Mouse (Mus musculus): ENCODE measurements around the gene Hist1h2bc. TPM values are rescaled to one million over a fixed set of nuclear protein-coding genes. Genes with fewer than 3 reads are reported as not detected.
"Not testable (repeated sequence)": the region's sequence is repeated elsewhere in the genome, so short reads cannot be mapped to it uniquely, and the experiment has no call there.

Gene Hist1h2bc
- 10 to 100 TPM; 87.0 to 92.4 TPM for total RNA-seq (2021)
- long read RNA-seq, experiment 1, transcript Hist1h2bc-201 (2 exons, 1,156 nt) = major isoform, 55 of 57 reads
- long read RNA-seq, experiment 1, partial matches to known transcripts = 0 of 57 reads
- long read RNA-seq, experiment 1, other reads (novel, unspliced or antisense) = 2 of 57 reads
- long read RNA-seq, experiment 2, transcript Hist1h2bc-201 (2 exons, 1,156 nt) = major isoform, 68 of 71 reads
- long read RNA-seq, experiment 2, partial matches to known transcripts = 0 of 71 reads
- long read RNA-seq, experiment 2, other reads (novel, unspliced or antisense) = 3 of 71 reads

GRCm38 (mm10) chr13:23683755-23684281 is at the start of gene Hist1h2bc, which contains the start of gene Hist1h2ac:
Gene Hist1h2bc (plus strand): TSS chr13:23684199.
Gene Hist1h2ac (minus strand): TSS chr13:23683948.
- peak; percentile 54 for DNase-seq

GRCm38 (mm10) chr13:23659636-23660366 is 24.2 kb upstream of the Hist1h2bc start:
- no peak for DNase-seq

- no peak for DNase-seq
Observed at GRCm38 (mm10) chr13:23662536-23662935, 21.5 kb upstream of the Hist1h2bc start.

GRCm38 (mm10) chr13:23681990-23682582 is 1.9 kb upstream of the Hist1h2bc start:
- DNase-seq = no peak

GRCm38 (mm10) chr13:23682623-23682946 is 1.4 kb upstream of the Hist1h2bc start:
- DNase-seq = no peak

GRCm38 (mm10) chr13:23682947-23683754 is 848 bp upstream of the Hist1h2bc start:
- not testable (repeated sequence) for DNase-seq

GRCm38 (mm10) chr13:23684295-23684945 is 421 bp downstream of the Hist1h2bc start:
- DNase-seq = not testable (repeated sequence)

- no peak for DNase-seq
Observed at GRCm38 (mm10) chr13:23685121-23685861, 1.3 kb downstream of the Hist1h2bc start.

GRCm38 (mm10) chr13:23685966-23686365 is 2.0 kb downstream of the Hist1h2bc start:
- DNase-seq = no peak

GRCm38 (mm10) chr13:23687181-23687580 is 3.2 kb downstream of the Hist1h2bc start:
- no peak for DNase-seq

- DNase-seq = no peak
Observed at GRCm38 (mm10) chr13:23687907-23688306, 3.9 kb downstream of the Hist1h2bc start.

- DNase-seq = no peak
Observed at GRCm38 (mm10) chr13:23688956-23689355, 5.0 kb downstream of the Hist1h2bc start.

- DNase-seq = no peak
Observed at GRCm38 (mm10) chr13:23689459-23689858, 5.5 kb downstream of the Hist1h2bc start.

- DNase-seq = no peak
Observed at GRCm38 (mm10) chr13:23693856-23694440, 9.9 kb downstream of the Hist1h2bc start.

- no peak for DNase-seq
Observed at GRCm38 (mm10) chr13:23694956-23695355, 11.0 kb downstream of the Hist1h2bc start.

GRCm38 (mm10) chr13:23695514-23695913 is 11.5 kb downstream of the Hist1h2bc start, which contains the start of gene Hist1h1t:
Gene Hist1h1t (plus strand): TSS chr13:23695814.
- DNase-seq = no peak

GRCm38 (mm10) chr13:23696061-23696474 is 12.1 kb downstream of the Hist1h2bc start:
- no peak for DNase-seq

- no peak for DNase-seq
Observed at GRCm38 (mm10) chr13:23697491-23698299, 13.7 kb downstream of the Hist1h2bc start.

GRCm38 (mm10) chr13:23698300-23698693 is 14.3 kb downstream of the Hist1h2bc start, which contains the start of gene Hist1h4c:
Gene Hist1h4c (minus strand): TSS chr13:23698454.
- DNase-seq = peak; percentile 93
